In genomic region chr4:137264066-137264465, GRCm38 (mm10) we compare ENCODE assay signal across 10 mouse cellular contexts.
"Had no signal": no experiment of that assay in that cellular context is flagged by ENCODE, and none has a peak within 500 bp of the region (broad histone marks: within the 10 kb centered on the region; RNA-seq: fewer than 3 reads in every experiment).

No protein-coding gene starts in this region.

- DNase-seq: kidney, adult 8-10 months; kidney, postnatal 36 days; layer of hippocampus, adult 9-11 months; layer of hippocampus, postnatal 36 days; lung, embryonic 14.5 days; lung, postnatal 10 days; lung, postnatal 4 days; midbrain, embryonic 14.5 days; retina, postnatal 1 day; right cerebral cortex, postnatal 4 days had no signal
